Mouse (Mus musculus): ENCODE measurements around the gene Cnpy3. TPM values are rescaled to one million over a fixed set of nuclear protein-coding genes. Genes with fewer than 3 reads are reported as not detected.
"Not testable (repeated sequence)": the region's sequence is repeated elsewhere in the genome, so short reads cannot be mapped to it uniquely, and the experiment has no call there.

Cnpy3 gene
- polyA plus RNA-seq (2016; fragmentation: Nextera tagmentation; extraction: Ambion mirVana) = 63.6 and 67.5 TPM in 2 replicates

- H3K4me1 ChIP-seq = peaks cover 25% of the 10 kb centered on the region
- WGBS = under 1% methylated on average over 58 of the region's 58 CpGs
- H3K27ac ChIP-seq = peak within 1 kb of the TSS; percentile 90
- H3K9me3 ChIP-seq (replicated peaks) = no peaks in the 10 kb centered on the region
- peaks cover 23% of the 10 kb centered on the region for H3K36me3 ChIP-seq
- no peaks in the 10 kb centered on the region for H3K27me3 ChIP-seq (ENCODE audit: low read depth, poor library complexity, severe bottlenecking)
- DNase-seq (ENCODE audit: low spot score) = peak; percentile 99
- peak within 1 kb of the TSS; percentile 82 for H3K4me3 ChIP-seq
Observed at GRCm38 (mm10) chr17:46751794-46752556, at the start of gene Cnpy3. Gene Cnpy3, minus strand, starts transcription at chr17:46752214.

- WGBS = 88% methylated on average over 6 of the region's 6 CpGs
- DNase-seq (ENCODE audit: low spot score) = no peak
- no peak overlapping the region for H3K4me3 ChIP-seq
- H3K27me3 ChIP-seq (ENCODE audit: low read depth, poor library complexity, severe bottlenecking) = no peaks in the 10 kb centered on the region
- no peaks in the 10 kb centered on the region for H3K9me3 ChIP-seq (replicated peaks)
- peaks cover 55% of the 10 kb centered on the region for H3K36me3 ChIP-seq
- no peak overlapping the region for H3K27ac ChIP-seq
- H3K4me1 ChIP-seq = peaks cover 11% of the 10 kb centered on the region
Observed at GRCm38 (mm10) chr17:46801761-46802160, 49.7 kb upstream of the Cnpy3 start.

- H3K27ac ChIP-seq = no peak overlapping the region
- H3K27me3 ChIP-seq (ENCODE audit: low read depth, poor library complexity, severe bottlenecking) = no peaks in the 10 kb centered on the region
- 86% methylated on average over 10 of the region's 10 CpGs for WGBS
- H3K9me3 ChIP-seq (replicated peaks) = no peaks in the 10 kb centered on the region
- DNase-seq (ENCODE audit: low spot score) = no peak
- H3K36me3 ChIP-seq = peaks cover 42% of the 10 kb centered on the region
- H3K4me3 ChIP-seq = no peak overlapping the region
- peaks cover 11% of the 10 kb centered on the region for H3K4me1 ChIP-seq
Observed at GRCm38 (mm10) chr17:46799680-46800079, 47.7 kb upstream of the Cnpy3 start.

GRCm38 (mm10) chr17:46797386-46797785 is 45.4 kb upstream of the Cnpy3 start:
- H3K27ac ChIP-seq = no peak overlapping the region
- 39% methylated on average over 8 of the region's 8 CpGs for WGBS
- no peak for DNase-seq (ENCODE audit: low spot score)
- H3K27me3 ChIP-seq (ENCODE audit: low read depth, poor library complexity, severe bottlenecking) = no peaks in the 10 kb centered on the region
- no peaks in the 10 kb centered on the region for H3K9me3 ChIP-seq (replicated peaks)
- H3K36me3 ChIP-seq = peaks cover 39% of the 10 kb centered on the region
- peaks cover 11% of the 10 kb centered on the region for H3K4me1 ChIP-seq
- H3K4me3 ChIP-seq = no peak overlapping the region

GRCm38 (mm10) chr17:46796743-46797142 is 44.7 kb upstream of the Cnpy3 start:
- no peak for DNase-seq (ENCODE audit: low spot score)
- H3K36me3 ChIP-seq = peaks cover 33% of the 10 kb centered on the region
- 91% methylated on average over 4 of the region's 4 CpGs for WGBS
- H3K4me3 ChIP-seq = no peak overlapping the region
- H3K27me3 ChIP-seq (ENCODE audit: low read depth, poor library complexity, severe bottlenecking) = no peaks in the 10 kb centered on the region
- no peaks in the 10 kb centered on the region for H3K9me3 ChIP-seq (replicated peaks)
- H3K4me1 ChIP-seq = peaks cover 11% of the 10 kb centered on the region
- no peak overlapping the region for H3K27ac ChIP-seq

- Histone ChIP-seq H3K9me3 (replicated peaks) (no peaks in the 10 kb centered on the region), H3K27ac (no peak overlapping the region), H3K36me3 (no peaks in the 10 kb centered on the region), H3K4me3 (no peak overlapping the region), H3K4me1 (peaks cover 8% of the 10 kb centered on the region), H3K27me3 (ENCODE audit: low read depth, poor library complexity, severe bottlenecking) (no peaks in the 10 kb centered on the region)
- WGBS = 82% methylated on average over 2 of the region's 2 CpGs
- no peak for DNase-seq (ENCODE audit: low spot score)
Observed at GRCm38 (mm10) chr17:46792963-46793362, 40.9 kb upstream of the Cnpy3 start.

GRCm38 (mm10) chr17:46787974-46788373 is 36.0 kb upstream of the Cnpy3 start:
- not testable (repeated sequence) for H3K9me3 ChIP-seq (replicated peaks); DNase-seq (ENCODE audit: low spot score); H3K36me3 ChIP-seq; H3K27ac ChIP-seq; H3K4me1 ChIP-seq; H3K4me3 ChIP-seq; H3K27me3 ChIP-seq (ENCODE audit: low read depth, poor library complexity, severe bottlenecking)
- WGBS = 68% methylated on average over 2 of the region's 2 CpGs

- H3K36me3 ChIP-seq = no peaks in the 10 kb centered on the region
- H3K9me3 ChIP-seq (replicated peaks) = no peaks in the 10 kb centered on the region
- H3K27ac ChIP-seq = no peak overlapping the region
- no peak overlapping the region for H3K4me3 ChIP-seq
- no peaks in the 10 kb centered on the region for H3K27me3 ChIP-seq (ENCODE audit: low read depth, poor library complexity, severe bottlenecking)
- no peaks in the 10 kb centered on the region for H3K4me1 ChIP-seq
- 93% methylated on average over 5 of the region's 5 CpGs for WGBS
- no peak for DNase-seq (ENCODE audit: low spot score)
Observed at GRCm38 (mm10) chr17:46786952-46787351, 34.9 kb upstream of the Cnpy3 start.

- Histone ChIP-seq H3K27me3 (ENCODE audit: low read depth, poor library complexity, severe bottlenecking) (no peaks in the 10 kb centered on the region), H3K4me3 (peak overlapping the region; percentile 78), H3K4me1 (peaks cover 7% of the 10 kb centered on the region), H3K9me3 (replicated peaks) (no peaks in the 10 kb centered on the region), H3K27ac (peak overlapping the region; percentile 92), H3K36me3 (peaks cover 30% of the 10 kb centered on the region)
- DNase-seq (ENCODE audit: low spot score) = no peak
- 84% methylated on average over 2 of the region's 2 CpGs for WGBS
Observed at GRCm38 (mm10) chr17:46783222-46783565, 31.2 kb upstream of the Cnpy3 start.

GRCm38 (mm10) chr17:46782341-46783221 is 30.6 kb upstream of the Cnpy3 start, which contains the start of gene Rpl7l1:
Gene Rpl7l1, minus strand, starts transcription at chr17:46782672.
- peak; percentile 91 for DNase-seq (ENCODE audit: low spot score)
- under 1% methylated on average over 44 of the region's 44 CpGs for WGBS
- Histone ChIP-seq H3K9me3 (replicated peaks) (no peaks in the 10 kb centered on the region), H3K27ac (peak within 1 kb of the TSS; percentile 92), H3K27me3 (ENCODE audit: low read depth, poor library complexity, severe bottlenecking) (no peaks in the 10 kb centered on the region), H3K4me3 (peak within 1 kb of the TSS; percentile 78), H3K36me3 (peaks cover 37% of the 10 kb centered on the region), H3K4me1 (peaks cover 7% of the 10 kb centered on the region)

GRCm38 (mm10) chr17:46781876-46782275 is 29.9 kb upstream of the Cnpy3 start:
- H3K4me1 ChIP-seq = peaks cover 7% of the 10 kb centered on the region
- H3K27me3 ChIP-seq (ENCODE audit: low read depth, poor library complexity, severe bottlenecking) = no peaks in the 10 kb centered on the region
- peak overlapping the region; percentile 78 for H3K4me3 ChIP-seq
- H3K27ac ChIP-seq = peak overlapping the region; percentile 92
- 6% methylated on average over 11 of the region's 11 CpGs for WGBS
- H3K9me3 ChIP-seq (replicated peaks) = no peaks in the 10 kb centered on the region
- no peak for DNase-seq (ENCODE audit: low spot score)
- peaks cover 43% of the 10 kb centered on the region for H3K36me3 ChIP-seq

GRCm38 (mm10) chr17:46776087-46776486 is 24.1 kb upstream of the Cnpy3 start:
- Histone ChIP-seq H3K4me3 (no peak overlapping the region), H3K4me1 (peaks cover 21% of the 10 kb centered on the region), H3K36me3 (peaks cover 71% of the 10 kb centered on the region), H3K27ac (no peak overlapping the region), H3K27me3 (ENCODE audit: low read depth, poor library complexity, severe bottlenecking) (no peaks in the 10 kb centered on the region), H3K9me3 (replicated peaks) (no peaks in the 10 kb centered on the region)
- WGBS = 92% methylated on average over 3 of the region's 3 CpGs
- DNase-seq (ENCODE audit: low spot score) = no peak

- Histone ChIP-seq H3K9me3 (replicated peaks) (no peaks in the 10 kb centered on the region), H3K4me1 (peaks cover 21% of the 10 kb centered on the region), H3K36me3 (peaks cover 61% of the 10 kb centered on the region), H3K27ac (no peak overlapping the region), H3K27me3 (ENCODE audit: low read depth, poor library complexity, severe bottlenecking) (no peaks in the 10 kb centered on the region), H3K4me3 (no peak overlapping the region)
- DNase-seq (ENCODE audit: low spot score) = no peak
- WGBS = 96% methylated on average over 9 of the region's 9 CpGs
Observed at GRCm38 (mm10) chr17:46775070-46775469, 23.1 kb upstream of the Cnpy3 start.
